Mouse (Mus musculus) liver, postnatal 0 days (tissue): ENCODE results near the gene Hist1h4n.

Experiments used
- CTCF ChIP-seq: sonication (generic); IDR thresholded peaks from 2 replicates; pipeline ENCODE4 v1.5.1; 2016; ENCODE audit warnings: antibody characterized with exemption, low read depth
- EP300 ChIP-seq: IDR thresholded peaks from 2 replicates; pipeline ENCODE4 v1.6.1; 2016; ENCODE audit warnings: antibody characterized with exemption, low read depth, mild to moderate bottlenecking

GRCm38 (mm10) chr13:21783734-21784161, 48.2 kb downstream of the Hist1h4n start:
- TF ChIP-seq CTCF (no peak), EP300 (no peak)
